Mouse (Mus musculus) ES-Bruce4 (cell line): ENCODE data around the gene Pigp.

ENCODE experiments used
- CTCF ChIP-seq: IDR thresholded peaks from one replicate; pipeline ENCODE4 v1.8.1; 2011; ENCODE audit warnings: low read depth, low read length
- EP300 ChIP-seq: IDR thresholded peaks from 2 replicates; pipeline ENCODE4 v1.6.1; 2011; ENCODE audit warnings: low read depth, low read length; ENCODE audit not compliant: insufficient read depth
- POLR2A ChIP-seq: IDR thresholded peaks from one replicate; pipeline ENCODE4 v1.8.1; 2011; ENCODE audit warnings: low read length; ENCODE audit not compliant: insufficient read depth

DNA sequence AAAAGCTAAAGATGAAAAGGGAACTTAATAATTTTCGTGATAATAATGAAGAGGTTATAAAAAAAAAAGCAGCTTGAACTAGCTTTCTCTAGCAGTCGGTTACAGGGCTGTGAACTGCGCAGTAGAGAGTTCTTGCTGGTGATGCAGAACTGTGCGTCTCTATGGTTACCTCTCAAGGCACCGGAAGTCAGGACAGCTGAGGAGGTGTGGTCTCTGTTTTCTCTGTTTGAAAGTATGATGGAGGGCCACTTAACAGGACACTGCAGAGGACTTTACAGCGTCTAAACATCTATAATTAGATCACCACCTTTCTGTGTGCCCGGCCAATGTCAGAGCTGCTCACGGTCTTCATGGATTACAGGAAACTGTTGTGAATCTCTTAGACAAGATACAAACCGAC, 17.2 kb downstream of the Pigp start:
- TF ChIP-seq CTCF (no peak), POLR2A (no peak), EP300 (no peak)
